Mouse (Mus musculus) olfactory bulb, adult 2 months (tissue): ENCODE data around the gene Ada. TPM values are rescaled to one million over a fixed set of nuclear protein-coding genes. Genes with fewer than 3 reads are reported as not detected.

ENCODE experiments used
- H3K27ac ChIP-seq: fragments of 200-500 bp; 2 replicates; pipeline ENCODE4 v1.5.1; 2012; ENCODE audit warnings: low read depth, low read length; ENCODE audit not compliant: insufficient read depth
- H3K4me1 ChIP-seq: fragments of 200-500 bp; 2 replicates; pipeline ENCODE4 v1.6.1; 2012; ENCODE audit warnings: low read length; ENCODE audit not compliant: control insufficient read depth, insufficient read depth
- H3K4me3 ChIP-seq: fragments of 200-500 bp; 2 replicates; pipeline ENCODE4 v1.5.1; 2012; ENCODE audit warnings: mild to moderate bottlenecking, low read depth, low read length, moderate library complexity; ENCODE audit not compliant: insufficient read depth
- CTCF ChIP-seq: fragments of 200-500 bp; IDR thresholded peaks from 2 replicates; pipeline ENCODE4 v1.5.1; 2012; ENCODE audit warnings: low read depth, mild to moderate bottlenecking, low read length, moderate library complexity; ENCODE audit not compliant: insufficient read depth
- POLR2A ChIP-seq: fragments of 200-500 bp; IDR thresholded peaks from 2 replicates; pipeline ENCODE4 v1.6.1; 2012; ENCODE audit warnings: mild to moderate bottlenecking, low read depth, low read length, moderate library complexity; ENCODE audit not compliant: insufficient read depth
- WGBS: fragments of 180-500 bp; shearing (Covaris S2); methylation state at CpG from one replicate; pipeline ENCODE4 v1.1.7; 2018; 5-methylcytosine and 5-hydroxymethylcytosine counted together
- polyA plus RNA-seq: library from polyadenylated mRNA; stranded (reverse); fragments of >200 nt; gene quantifications from 2 replicates; pipeline ENCODE4 v1.2.4, GENCODE M21; 2012; ENCODE audit warnings: low replicate concordance; ENCODE audit not compliant: missing spikeins, insufficient read depth, insufficient read length

The Ada gene
- polyA plus RNA-seq, 1 experiment = not detected

GRCm38 (mm10) chr2:163718526-163718925 lies 31.5 kb downstream of the Ada start:
- H3K4me3 ChIP-seq = no peak overlapping the region
- H3K27ac ChIP-seq = no peak overlapping the region
- peaks cover 34% of the 10 kb centered on the region for H3K4me1 ChIP-seq
- no peak for TF ChIP-seq POLR2A
- TF ChIP-seq CTCF = no peak
- 21% methylated on average over 2 of the region's 2 CpGs for WGBS

GRCm38 (mm10) chr2:163716853-163717252 lies 33.2 kb downstream of the Ada start:
- no peak for TF ChIP-seq POLR2A
- WGBS = 17% methylated on average over 6 of the region's 6 CpGs
- peaks cover 38% of the 10 kb centered on the region for H3K4me1 ChIP-seq
- peak overlapping the region; percentile 76 for H3K27ac ChIP-seq
- no peak overlapping the region for H3K4me3 ChIP-seq

- 50% methylated on average over 8 of the region's 8 CpGs for WGBS
- no peak overlapping the region for H3K4me3 ChIP-seq
- peaks cover 37% of the 10 kb centered on the region for H3K4me1 ChIP-seq
- TF ChIP-seq POLR2A (no peak), CTCF (no peak)
- H3K27ac ChIP-seq = peak overlapping the region; percentile 76
Measured at GRCm38 (mm10) chr2:163716448-163716847, 33.6 kb downstream of the Ada start.

- Histone ChIP-seq H3K4me3 (no peak overlapping the region), H3K27ac (no peak overlapping the region), H3K4me1 (peaks cover 32% of the 10 kb centered on the region)
- no peak for TF ChIP-seq CTCF
- no peak for TF ChIP-seq POLR2A
- WGBS = 77% methylated on average over 3 of the region's 3 CpGs
Measured at GRCm38 (mm10) chr2:163713340-163713739, 36.7 kb downstream of the Ada start.

- Histone ChIP-seq H3K27ac (peak overlapping the region; percentile 37; the same call in 1 of the 2 replicates), H3K4me3 (no peak overlapping the region), H3K4me1 (peaks cover 32% of the 10 kb centered on the region)
- TF ChIP-seq POLR2A = no peak
- no peak for TF ChIP-seq CTCF
- 83% methylated on average over 6 of the region's 6 CpGs for WGBS
Measured at GRCm38 (mm10) chr2:163712874-163713273, 37.2 kb downstream of the Ada start.

GRCm38 (mm10) chr2:163712473-163712872 lies 37.6 kb downstream of the Ada start:
- Histone ChIP-seq H3K4me3 (no peak overlapping the region), H3K27ac (peak overlapping the region; percentile 37), H3K4me1 (peaks cover 32% of the 10 kb centered on the region)
- WGBS = 49% methylated on average over 7 of the region's 7 CpGs
- TF ChIP-seq POLR2A (no peak), CTCF (no peak)

GRCm38 (mm10) chr2:163711368-163711868 lies 38.6 kb downstream of the Ada start:
- Histone ChIP-seq H3K4me3 (no peak overlapping the region), H3K27ac (no peak overlapping the region), H3K4me1 (peaks cover 25% of the 10 kb centered on the region)
- no peak for TF ChIP-seq POLR2A
- TF ChIP-seq CTCF = no peak
- WGBS = 78% methylated on average over 8 of the region's 8 CpGs

GRCm38 (mm10) chr2:163710606-163711159 lies 39.4 kb downstream of the Ada start:
- TF ChIP-seq CTCF (no peak), POLR2A (no peak)
- H3K4me1 ChIP-seq = peaks cover 18% of the 10 kb centered on the region
- H3K27ac ChIP-seq = no peak overlapping the region
- H3K4me3 ChIP-seq = no peak overlapping the region
- 70% methylated on average over 5 of the region's 5 CpGs for WGBS

GRCm38 (mm10) chr2:163710000-163710399 lies 40.0 kb downstream of the Ada start:
- no peak for TF ChIP-seq CTCF
- TF ChIP-seq POLR2A = no peak
- H3K4me3 ChIP-seq = no peak overlapping the region
- WGBS = 84% methylated on average over 9 of the region's 9 CpGs
- no peak overlapping the region for H3K27ac ChIP-seq
- peaks cover 14% of the 10 kb centered on the region for H3K4me1 ChIP-seq

- WGBS = 66% methylated on average over 6 of the region's 6 CpGs
- Histone ChIP-seq H3K4me1 (peaks cover 20% of the 10 kb centered on the region), H3K27ac (no peak overlapping the region), H3K4me3 (no peak overlapping the region)
- TF ChIP-seq CTCF (no peak), POLR2A (no peak)
Measured at GRCm38 (mm10) chr2:163708763-163709250, 41.2 kb downstream of the Ada start.
